Mouse (Mus musculus) neural tube, embryonic 11.5 days (tissue): Measurements from ENCODE around the gene Scgb2b17. TPM values are rescaled to one million over a fixed set of nuclear protein-coding genes. Genes with fewer than 3 reads are reported as not detected.
"Not testable (repeated sequence)": the region's sequence is repeated elsewhere in the genome, so short reads cannot be mapped to it uniquely, and the experiment has no call there.

ENCODE experiments used
- ATAC-seq: fragments of 200-750 bp; cut with Nextera tagmentation; 2 replicates; pipeline ENCODE4 v1.8.0; 2017; ENCODE audit warnings: moderate number of reproducible peaks, mild to moderate bottlenecking, moderate TSS enrichment, moderate library complexity; ENCODE audit not compliant: insufficient read depth, low FRiP score, low TSS enrichment
- DNase-seq: peaks from one replicate; pipeline ENCODE4 v3.0.0-alpha.2; 2015; ENCODE audit warnings: low spot score
- H3K27ac ChIP-seq: fragments of 300-500 bp; sonication (generic); 2 replicates; pipeline ENCODE4 v1.5.1; 2014; ENCODE audit warnings: low read depth, mild to moderate bottlenecking, low read length
- H3K27me3 ChIP-seq: fragments of 300-500 bp; sonication (generic); 2 replicates; pipeline ENCODE4 v1.6.1; 2014; ENCODE audit warnings: mild to moderate bottlenecking, low read length, mixed read lengths; ENCODE audit not compliant: control insufficient read depth, insufficient read depth
- H3K36me3 ChIP-seq: fragments of 300-500 bp; sonication (generic); 2 replicates; pipeline ENCODE4 v1.6.1; 2014; ENCODE audit warnings: mild to moderate bottlenecking, low read length, moderate library complexity, mixed read lengths; ENCODE audit not compliant: control insufficient read depth, insufficient read depth
- H3K4me1 ChIP-seq: fragments of 300-500 bp; sonication (generic); 2 replicates; pipeline ENCODE4 v1.6.1; 2014; ENCODE audit warnings: low read length, mixed read lengths; ENCODE audit not compliant: control insufficient read depth, insufficient read depth
- H3K4me2 ChIP-seq: fragments of 300-500 bp; sonication (generic); 2 replicates; pipeline ENCODE4 v1.6.1; 2014; ENCODE audit warnings: low read depth, mild to moderate bottlenecking, moderate library complexity
- H3K4me3 ChIP-seq: fragments of 300-500 bp; sonication (generic); 2 replicates; pipeline ENCODE4 v1.5.1; 2014; ENCODE audit warnings: low read depth, low read length
- H3K9ac ChIP-seq: fragments of 300-500 bp; sonication (generic); 2 replicates; pipeline ENCODE4 v1.6.1; 2014; ENCODE audit warnings: mild to moderate bottlenecking, low read length
- H3K9me3 ChIP-seq: fragments of 300-500 bp; sonication (generic); 2 replicates; pipeline ENCODE4 v1.6.1; 2016; ENCODE audit warnings: low read length; ENCODE audit not compliant: control insufficient read depth
- polyA plus RNA-seq: library from polyadenylated mRNA; unstranded; fragments of >200 nt; fragmentation: Nextera tagmentation; extraction: Ambion mirVana; gene quantifications from 2 replicates; pipeline ENCODE4 v1.2.1, GENCODE M21; 2014

The Scgb2b17 gene
- not detected in 2 replicates for polyA plus RNA-seq

DNA sequence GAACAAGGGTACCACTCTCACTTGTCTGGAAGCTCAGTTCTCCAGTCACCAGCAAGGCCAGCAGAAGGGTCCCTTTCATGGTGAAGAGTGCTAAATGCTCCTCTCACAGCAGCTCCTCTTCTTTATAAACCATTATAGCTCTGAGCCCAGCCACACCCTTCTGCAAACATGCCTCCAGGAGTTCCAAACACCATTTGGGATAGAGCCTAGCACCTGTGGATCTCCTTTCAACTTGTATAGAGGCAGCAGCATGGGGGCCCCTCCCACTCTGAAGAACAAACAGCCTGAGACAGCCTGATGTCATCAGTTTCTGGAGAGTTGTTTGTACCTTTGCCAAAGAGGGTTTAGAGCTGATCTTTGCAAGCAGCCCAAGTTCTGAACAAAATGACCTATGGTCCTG is at the start of gene Scgb2b17:
Gene Scgb2b17 (minus strand): TSS at position 101 of the 400 bp plus-strand sequence.
- not testable (repeated sequence) for ATAC-seq, H3K27ac ChIP-seq, H3K36me3 ChIP-seq, H3K27me3 ChIP-seq, H3K4me3 ChIP-seq, H3K9me3 ChIP-seq, H3K9ac ChIP-seq, H3K4me2 ChIP-seq, DNase-seq, H3K4me1 ChIP-seq

- H3K4me3 ChIP-seq, H3K9me3 ChIP-seq, H3K4me2 ChIP-seq, H3K36me3 ChIP-seq, DNase-seq, H3K27me3 ChIP-seq, H3K27ac ChIP-seq, ATAC-seq, H3K4me1 ChIP-seq, H3K9ac ChIP-seq: not testable (repeated sequence)
Observed at GRCm38 (mm10) chr7:33063149-33063548, 6.8 kb upstream of the Scgb2b17 start, which contains the start of gene Scgb1b17. TSS of gene Scgb1b17 (plus strand) at chr7:33063449.

Other genes with a start within 250 kb of the Scgb2b17 start
- gene Scgb2b15, start 226.9 kb downstream of the Scgb2b17 start, polyA plus RNA-seq: not detected in 2 replicates
- not detected in 2 replicates for gene Scgb1b15, start 220.0 kb downstream of the Scgb2b17 start, polyA plus RNA-seq
- not detected in 2 replicates for gene Scgb1b17, start 6.9 kb upstream of the Scgb2b17 start, polyA plus RNA-seq
- gene Scgb2b18, start 117.3 kb upstream of the Scgb2b17 start, polyA plus RNA-seq: not detected in 2 replicates
- not detected in 2 replicates for gene Scgb1b18, start 129.0 kb upstream of the Scgb2b17 start, polyA plus RNA-seq
- not detected in 2 replicates for gene Scgb2b19, start 223.8 kb upstream of the Scgb2b17 start, polyA plus RNA-seq
- gene Scgb1b19, start 230.7 kb upstream of the Scgb2b17 start, polyA plus RNA-seq: not detected in 2 replicates